Mouse (Mus musculus) lung, adult 2 months (tissue): ENCODE results near the gene Gli3. TPM values are rescaled to one million over a fixed set of nuclear protein-coding genes. Genes with fewer than 3 reads are reported as not detected.

Source experiments
- DNase-seq: peaks from one replicate; pipeline ENCODE4 v3.0.0; 2022
- H3K4me1 ChIP-seq: fragments of 200-500 bp; 2 replicates; pipeline ENCODE4 v1.6.1; 2011; ENCODE audit warnings: low read length; ENCODE audit not compliant: control insufficient read depth, insufficient read depth
- H3K4me3 ChIP-seq: fragments of 200-500 bp; replicated peaks from 2 replicates; pipeline ENCODE3; 2011; ENCODE audit warnings: low read depth, mild to moderate bottlenecking, control low read depth, low read length; ENCODE audit errors: extremely low read depth
- CTCF ChIP-seq: fragments of 200-500 bp; IDR thresholded peaks from 2 replicates; pipeline ENCODE4 v1.5.1; 2011; ENCODE audit warnings: mild to moderate bottlenecking, low read length, control low read depth; ENCODE audit not compliant: insufficient read depth
- POLR2A ChIP-seq: fragments of 200-500 bp; IDR thresholded peaks from 2 replicates; pipeline ENCODE4 v1.6.1; 2011; ENCODE audit warnings: low read depth, mild to moderate bottlenecking, control low read depth, low read length, borderline replicate concordance; ENCODE audit errors: extremely low read depth
- WGBS: fragments of 180-500 bp; shearing (Covaris S2); methylation state at CpG from one replicate; pipeline ENCODE4 v1.1.7; 2018; 5-methylcytosine and 5-hydroxymethylcytosine counted together
- polyA plus RNA-seq: library from polyadenylated mRNA; depleted of rRNA; stranded (reverse); fragments of >200 nt; gene quantifications from 2 replicates; pipeline ENCODE4 v1.2.3, GENCODE M21; 2012

Gene Gli3
- polyA plus RNA-seq, 1 experiment = 2.4 TPM

DNA sequence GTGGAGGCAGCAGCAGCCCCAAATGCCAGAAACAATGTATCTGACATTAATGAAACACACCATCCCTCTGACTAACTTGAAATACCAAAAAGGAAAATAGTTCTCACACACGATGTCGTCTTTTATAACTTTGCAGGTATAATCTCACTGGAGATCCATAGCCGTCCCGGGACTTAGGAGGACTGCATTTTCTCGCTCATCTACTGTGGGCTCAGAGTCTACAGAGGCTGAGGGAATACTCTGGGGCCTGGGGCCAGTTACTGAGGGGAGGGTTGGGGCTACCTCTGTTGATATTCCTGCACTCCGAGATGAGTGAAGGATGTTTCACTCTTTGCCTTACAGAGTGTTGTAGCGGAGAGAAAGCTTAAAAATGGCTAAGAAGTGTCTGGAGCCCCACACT is 1.1 kb upstream of the Gli3 start:
- H3K4me3 ChIP-seq = no peak overlapping the region

DNA sequence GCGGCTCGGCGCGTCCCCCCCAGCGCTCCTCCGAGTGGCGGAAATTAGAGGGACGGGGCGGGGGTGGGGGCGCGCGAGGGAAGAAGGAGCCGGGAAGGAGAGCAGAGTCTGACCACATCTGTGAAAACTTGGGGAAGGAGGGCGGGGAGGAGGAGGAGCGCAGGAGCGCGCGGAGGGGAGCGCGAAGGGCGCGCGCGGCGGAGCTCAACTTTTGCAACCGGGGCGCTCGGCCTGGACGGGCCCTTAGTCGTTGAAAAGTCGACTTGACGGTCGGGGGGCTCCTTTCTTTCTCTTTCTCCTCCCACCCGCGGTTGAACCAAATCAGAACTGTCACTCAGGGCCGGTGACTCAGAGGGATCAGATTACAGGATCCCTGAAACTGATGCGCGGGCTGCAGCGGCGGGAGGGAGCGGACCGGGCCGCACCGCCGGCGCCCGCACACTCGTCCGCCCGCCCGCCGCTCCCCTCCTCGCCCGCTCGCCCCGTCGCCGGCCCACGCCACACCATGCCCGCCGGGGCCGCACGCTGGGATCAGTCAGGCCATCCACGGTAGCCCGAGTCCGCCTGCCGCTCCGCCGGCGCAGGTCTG is 551 bp downstream of the Gli3 start:
- Histone ChIP-seq H3K4me3 (peak overlapping the region; percentile 71), H3K4me1 (no peaks in the 10 kb centered on the region; the same call in 1 of the 2 replicates)
- WGBS = under 1% methylated on average over 62 of the region's 70 CpGs
- TF ChIP-seq CTCF (no peak), POLR2A (no peak)
- DNase-seq = no peak

More for the DNA sequence above, 1.1 kb upstream of the Gli3 start:
- TF ChIP-seq POLR2A = no peak
- no peak for TF ChIP-seq CTCF
- no peak for DNase-seq
- H3K4me1 ChIP-seq = no peaks in the 10 kb centered on the region; the same call in 1 of the 2 replicates
- 32% methylated on average over 7 of the region's 7 CpGs for WGBS

DNA sequence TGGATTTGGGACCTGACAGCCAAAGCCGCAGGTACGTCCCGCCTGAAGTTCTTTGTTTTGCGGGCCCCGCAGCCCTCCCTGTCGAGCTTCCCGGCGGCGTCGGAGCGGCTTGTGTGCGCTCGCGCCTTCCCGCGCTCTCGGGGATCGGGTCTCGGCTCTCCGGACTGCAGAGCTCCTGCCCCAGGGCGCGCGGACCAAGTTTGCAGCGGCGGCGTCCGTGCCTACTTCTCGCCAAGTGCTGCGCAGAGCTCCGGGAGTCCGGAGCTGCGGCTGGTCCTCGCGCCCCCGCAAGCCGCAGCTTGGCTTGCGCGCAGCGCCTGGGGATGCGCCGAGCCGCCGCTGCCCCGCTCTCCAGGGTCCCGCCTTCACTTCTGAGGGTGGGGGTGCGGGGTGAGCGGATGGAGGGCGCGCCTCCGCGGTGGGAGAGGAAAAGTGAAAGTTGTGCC is 1.1 kb downstream of the Gli3 start:
- TF ChIP-seq CTCF (no peak), POLR2A (no peak)
- peak; percentile 40 for DNase-seq
- WGBS = under 1% methylated on average over 51 of the region's 51 CpGs

DNA sequence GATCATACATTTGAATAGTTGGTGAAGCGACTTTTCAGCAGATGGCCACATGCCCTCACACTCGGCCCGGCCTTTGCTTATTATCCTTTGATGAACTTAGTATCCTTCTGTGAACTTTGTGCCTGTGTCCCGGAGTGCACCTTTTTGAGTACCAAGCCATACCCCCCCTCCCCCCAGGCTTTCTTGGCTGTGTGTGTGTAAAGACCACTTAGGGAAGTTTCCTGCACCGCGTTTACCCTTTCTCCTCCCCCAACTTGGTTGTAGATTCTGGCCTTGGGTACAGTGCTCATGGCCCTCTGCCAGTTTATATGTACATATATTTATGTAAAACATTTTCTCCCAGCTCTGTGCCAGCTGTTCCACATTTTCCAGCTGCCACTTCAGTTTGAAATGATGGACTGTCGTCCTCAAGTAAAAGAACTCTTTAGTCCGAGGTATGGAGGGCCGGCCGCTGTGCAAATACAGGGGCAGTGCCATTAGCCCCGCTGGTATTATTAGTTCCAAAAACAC is 1.8 kb downstream of the Gli3 start:
- H3K4me1 ChIP-seq = no peaks in the 10 kb centered on the region; the same call in 1 of the 2 replicates
- 16% methylated on average over 11 of the region's 11 CpGs for WGBS
- H3K4me3 ChIP-seq = peak overlapping the region; percentile 71
- no peak for DNase-seq
- no peak for TF ChIP-seq POLR2A
- no peak for TF ChIP-seq CTCF

More for the DNA sequence above, 1.1 kb downstream of the Gli3 start:
- Histone ChIP-seq H3K4me3 (peak overlapping the region; percentile 71), H3K4me1 (no peaks in the 10 kb centered on the region; the same call in 1 of the 2 replicates)

DNA sequence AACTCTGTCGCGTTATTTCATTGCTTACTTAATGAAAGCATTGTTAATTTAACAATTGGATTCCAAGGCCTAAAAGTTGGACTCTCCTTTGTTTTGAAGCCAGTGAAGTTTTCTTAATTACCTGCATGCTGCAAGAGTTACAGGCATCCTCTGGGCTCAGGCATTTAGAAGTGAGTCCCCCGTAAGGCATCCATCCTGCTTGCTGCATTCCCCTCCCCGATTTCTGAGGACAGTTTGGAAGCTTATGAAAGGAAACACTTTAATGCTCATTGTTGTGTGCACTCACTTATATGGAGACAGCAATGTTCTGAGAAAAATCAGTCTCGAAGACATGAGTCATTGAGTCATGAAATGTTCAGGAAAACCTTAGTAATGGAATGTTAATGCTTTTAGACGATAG is 3.5 kb downstream of the Gli3 start:
- DNase-seq = no peak
- WGBS = 75% methylated on average over 6 of the region's 6 CpGs
- no peak for TF ChIP-seq CTCF
- no peak for TF ChIP-seq POLR2A
- no peaks in the 10 kb centered on the region; the same call in 1 of the 2 replicates for H3K4me1 ChIP-seq
- no peak overlapping the region for H3K4me3 ChIP-seq

DNA sequence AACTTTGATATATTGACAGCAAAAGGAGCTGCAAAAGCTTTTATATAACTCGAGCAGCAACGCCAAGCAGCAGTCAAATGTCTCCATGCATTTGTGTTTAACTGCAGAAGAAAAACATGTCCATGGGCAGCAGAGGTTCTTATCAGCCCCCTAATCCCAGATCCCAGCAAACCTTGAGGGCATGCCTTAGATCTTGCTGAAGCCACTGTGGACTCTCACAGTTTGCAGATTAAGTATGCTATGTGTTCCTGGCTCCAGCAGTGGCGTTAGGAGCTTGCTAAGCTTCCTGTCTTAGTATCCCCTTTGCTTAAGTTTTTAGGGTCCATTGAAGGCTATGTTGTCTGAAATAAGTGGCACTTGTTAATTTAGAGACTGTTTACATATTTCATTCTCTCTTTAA is 4.4 kb downstream of the Gli3 start:
- TF ChIP-seq POLR2A (no peak), CTCF (no peak)
- no peak overlapping the region for H3K4me3 ChIP-seq
- DNase-seq = no peak
- 77% methylated on average over 3 of the region's 3 CpGs for WGBS
- H3K4me1 ChIP-seq = no peaks in the 10 kb centered on the region; the same call in 1 of the 2 replicates

DNA sequence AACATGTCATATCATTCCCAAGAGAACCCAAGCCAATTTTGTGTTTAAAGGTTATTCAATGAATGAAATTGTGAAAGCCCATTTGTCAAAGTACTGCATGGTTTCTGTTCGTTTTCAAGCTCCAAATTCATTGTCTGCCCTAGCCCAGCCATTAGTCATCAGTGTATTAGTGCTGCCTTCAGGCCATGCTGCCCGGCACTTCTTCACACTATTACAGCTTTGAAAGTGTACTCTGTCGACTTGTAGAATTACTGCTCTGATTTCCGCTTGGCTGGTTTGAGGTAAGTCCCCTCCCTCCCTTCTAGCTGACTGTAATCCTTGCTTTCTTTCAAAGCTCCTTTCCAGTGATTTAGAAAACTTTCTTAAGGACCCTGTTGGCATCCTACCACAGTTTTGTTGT is 5.4 kb downstream of the Gli3 start:
- WGBS = 49% methylated on average over 4 of the region's 4 CpGs
- DNase-seq = no peak
- Histone ChIP-seq H3K4me1 (no peaks in the 10 kb centered on the region), H3K4me3 (no peak overlapping the region)
- TF ChIP-seq CTCF (no peak), POLR2A (no peak)

DNA sequence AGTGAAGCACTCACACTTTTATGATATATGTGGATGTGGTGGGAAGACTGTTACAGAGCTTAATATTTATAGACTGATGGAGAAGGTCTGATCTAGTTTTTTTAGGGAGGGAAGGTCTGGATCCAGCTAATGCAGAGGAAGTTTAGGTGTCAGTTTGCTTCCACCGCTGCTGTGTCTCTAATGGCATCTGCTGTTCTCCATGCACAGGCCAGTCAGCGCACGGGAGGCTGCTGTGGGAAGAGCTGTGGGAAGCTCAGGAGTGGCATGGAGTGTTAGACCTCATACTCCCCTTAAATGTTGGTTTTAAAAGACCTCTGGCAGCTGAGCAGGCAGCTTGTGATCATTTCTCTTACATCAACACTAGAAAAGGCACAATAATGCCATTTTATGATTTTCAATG is 7.0 kb downstream of the Gli3 start:
- DNase-seq = no peak
- 84% methylated on average over 3 of the region's 3 CpGs for WGBS
- H3K4me1 ChIP-seq = no peaks in the 10 kb centered on the region
- TF ChIP-seq POLR2A (no peak), CTCF (no peak)
- no peak overlapping the region for H3K4me3 ChIP-seq

DNA sequence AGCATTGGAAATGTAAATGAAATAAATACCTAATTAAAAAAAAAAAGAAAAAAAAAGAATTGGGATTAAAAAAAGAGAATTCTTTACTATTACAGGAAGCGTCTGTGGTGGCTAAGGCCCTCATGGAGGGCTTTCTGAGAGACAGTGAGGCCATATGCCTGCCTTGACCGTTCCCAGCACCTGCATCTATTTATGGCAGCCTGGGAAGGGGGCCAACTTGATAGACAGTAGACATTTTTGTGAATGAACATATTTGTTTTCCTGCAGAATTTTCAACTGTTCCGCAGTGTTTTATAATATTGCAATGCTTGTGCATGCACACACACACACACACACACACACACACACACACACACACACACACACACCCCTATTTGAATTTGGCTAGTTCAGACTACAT is 9.7 kb downstream of the Gli3 start:
- no peak overlapping the region for H3K4me3 ChIP-seq
- DNase-seq = no peak
- 69% methylated on average over 3 of the region's 3 CpGs for WGBS
- H3K4me1 ChIP-seq = no peaks in the 10 kb centered on the region
- TF ChIP-seq POLR2A (no peak), CTCF (no peak)

DNA sequence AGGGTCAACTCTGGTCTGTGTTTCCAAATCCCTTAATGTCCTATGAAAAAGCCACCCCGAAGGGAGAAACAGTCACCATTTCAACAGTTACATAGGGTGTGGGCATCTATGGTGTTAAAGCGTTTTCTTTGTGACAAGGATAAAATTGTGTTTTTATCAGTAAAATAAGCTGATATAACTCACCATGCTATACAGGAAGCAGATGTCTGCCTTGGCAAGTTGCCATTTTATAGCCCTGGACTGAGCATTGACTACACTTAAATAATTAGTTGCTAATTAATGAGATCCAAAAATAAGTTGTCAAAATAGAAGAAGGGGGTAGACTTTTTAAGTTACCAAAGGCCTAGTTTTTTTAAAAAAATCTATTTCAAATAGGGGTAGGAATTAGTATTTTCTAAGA is 11.4 kb downstream of the Gli3 start:
- Histone ChIP-seq H3K4me3 (no peak overlapping the region), H3K4me1 (no peaks in the 10 kb centered on the region)
- TF ChIP-seq CTCF = no peak
- no peak for TF ChIP-seq POLR2A
- 48% methylated on average over 2 of the region's 2 CpGs for WGBS
- no peak for DNase-seq
